Mouse (Mus musculus): Measurements from ENCODE around the gene Pdxp. TPM values are rescaled to one million over a fixed set of nuclear protein-coding genes. Genes with fewer than 3 reads are reported as not detected.

The Pdxp gene
- total RNA-seq, 2 experiments from 2014 or later, result 9.4 to 10.1 TPM

Small RNA genes within 50 kb of the gene (microRNA-seq; reads per million reads assigned to microRNA genes)
- gene Mir6955, result 0 to 0.32 reads per million in 2 experiments

Other genes with a start within 250 kb of the Pdxp start
- gene Elfn2, start 195.1 kb upstream of the Pdxp start, total RNA-seq (2021), result under 1 TPM; 0.20 to 0.23 TPM
- 1 to 10 TPM; 7.9 to 9.5 TPM for gene Mfng, start 140.4 kb upstream of the Pdxp start, total RNA-seq (2021)
- gene Card10, start 110.9 kb upstream of the Pdxp start, total RNA-seq (2021), result 10 to 100 TPM in 1 of 2 experiments, 1 to 10 TPM in 1; 9.3 to 11.3 TPM
- gene Cdc42ep1, start 71.3 kb upstream of the Pdxp start, total RNA-seq (2021), result 10 to 100 TPM; 26.3 to 35.0 TPM
- gene Lgals2, start 58.4 kb upstream of the Pdxp start, total RNA-seq (2021), result not detected
- 10 to 100 TPM; 31.1 to 33.8 TPM for gene Gga1, start 36.7 kb upstream of the Pdxp start, total RNA-seq (2021)
- not detected for gene Gm49510, start 14.3 kb upstream of the Pdxp start, total RNA-seq (2021)
- gene Sh3bp1, start 14.2 kb upstream of the Pdxp start, total RNA-seq (2021), result 10 to 100 TPM in 1 of 2 experiments, 1 to 10 TPM in 1; 6.0 to 11.6 TPM
- gene Lgals1, start 12.8 kb downstream of the Pdxp start, total RNA-seq (2021), result 100 to 1,000 TPM; 679 to 727 TPM
- 10 to 100 TPM; 27.1 to 30.7 TPM for gene Nol12, start 21.0 kb downstream of the Pdxp start, total RNA-seq (2021)
- 10 to 100 TPM; 65.1 to 76.8 TPM for gene Triobp, start 33.8 kb downstream of the Pdxp start, total RNA-seq (2021)
- gene H1f0, start 114.5 kb downstream of the Pdxp start, total RNA-seq (2021), result 100 to 1,000 TPM; 193 to 214 TPM
- under 1 TPM; 0.25 to 0.35 TPM for gene Galr3, start 128.0 kb downstream of the Pdxp start, total RNA-seq (2021)
- gene Ankrd54, start 149.0 kb downstream of the Pdxp start, total RNA-seq (2021), result 1 to 10 TPM; 6.1 to 8.6 TPM
- 10 to 100 TPM; 80.0 to 86.2 TPM for gene Eif3l, start 161.3 kb downstream of the Pdxp start, total RNA-seq (2021)
- 10 to 100 TPM; 17.4 to 20.4 TPM for gene Micall1, start 195.0 kb downstream of the Pdxp start, total RNA-seq (2021)
- 10 to 100 TPM; 73.5 to 80.9 TPM for gene Polr2f, start 227.1 kb downstream of the Pdxp start, total RNA-seq (2021)
- 1 to 10 TPM in 1 of 2 experiments, under 1 TPM in 1; 0.54 to 1.1 TPM for gene 1700088E04Rik, start 227.3 kb downstream of the Pdxp start, total RNA-seq (2021)